Mouse (Mus musculus): ENCODE data around the gene Arhgap25.

DNA sequence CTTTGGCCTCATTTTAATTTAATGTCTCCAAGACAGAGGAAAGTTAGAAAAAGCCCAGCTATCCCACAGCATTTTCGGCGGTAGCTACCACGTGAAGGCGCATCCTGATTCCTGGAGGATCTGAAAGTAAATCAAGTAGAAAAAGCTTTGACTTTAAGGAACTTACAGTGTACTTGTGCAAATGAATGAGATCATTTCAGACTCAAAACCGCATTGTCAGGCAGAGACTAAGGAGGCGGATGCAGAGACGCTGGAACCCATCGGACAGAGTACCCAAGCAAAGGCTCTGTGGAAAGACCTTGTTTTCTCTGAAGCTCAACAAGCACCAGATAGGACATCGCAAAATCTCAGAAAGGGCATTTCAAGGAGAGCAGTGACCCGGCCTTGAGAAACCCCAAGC lies 14.4 kb downstream of the Arhgap25 start:
- no peak for TF ChIP-seq POLR2A (IDR thresholded peaks at IDR 0.05; ENCODE audit: low read depth, low read length)
- TF ChIP-seq CTCF (IDR thresholded peaks at IDR 0.05; ENCODE audit: extremely low read depth, insufficient read length, insufficient replicate concordance, low read depth, low read length) = no peak
